Mouse (Mus musculus) urinary bladder, adult 2 months (tissue): ENCODE measurements around the gene Gucd1. TPM values are rescaled to one million over a fixed set of nuclear protein-coding genes. Genes with fewer than 3 reads are reported as not detected.
"Not testable (repeated sequence)": the region's sequence is repeated elsewhere in the genome, so short reads cannot be mapped to it uniquely, and the experiment has no call there.

Source experiments
- DNase-seq: peaks from one replicate; pipeline ENCODE4 v3.0.0; 2022; ENCODE audit warnings: low spot score
- polyA plus RNA-seq: library from polyadenylated mRNA; depleted of rRNA; stranded (reverse); fragments of >200 nt; gene quantifications from 2 replicates; pipeline ENCODE4 v1.2.3, GENCODE M21; 2012

Gene Gucd1
- polyA plus RNA-seq, 1 experiment, result 13.4 TPM

DNA sequence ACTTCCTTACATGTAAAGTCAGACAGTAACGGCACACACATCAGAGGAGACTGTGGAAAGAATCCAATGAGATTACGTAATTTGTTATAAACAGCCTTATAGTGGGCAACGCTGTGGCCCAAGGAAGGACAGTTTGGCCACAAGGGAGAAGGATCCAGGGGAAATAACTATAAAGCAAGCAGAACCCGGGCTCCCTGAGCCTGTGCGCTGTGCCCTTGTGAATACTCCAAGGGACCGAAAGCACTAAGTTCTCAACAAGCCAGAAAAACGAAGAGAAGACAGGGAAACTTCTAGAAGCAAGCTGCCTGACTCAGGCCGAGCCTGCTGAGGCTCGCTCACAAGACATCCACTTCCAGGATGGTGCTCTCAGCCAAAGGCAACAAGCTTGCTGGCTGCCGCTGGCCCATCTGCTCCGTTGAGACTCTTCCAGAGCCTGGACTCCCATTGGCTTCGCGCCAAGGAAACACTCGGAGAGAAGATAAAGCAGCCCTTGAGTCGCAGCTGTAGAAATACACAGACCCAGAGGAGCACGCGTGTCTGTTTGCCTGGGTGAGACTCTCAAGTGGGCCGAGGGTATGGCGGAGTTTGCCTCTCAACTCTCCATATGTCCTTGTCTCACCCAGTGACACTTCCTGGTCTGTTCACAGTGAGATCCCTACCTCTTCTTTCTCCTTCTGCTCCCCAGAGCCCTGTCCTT, 144.0 kb downstream of the Gucd1 start:
- DNase-seq, result not testable (repeated sequence)

DNA sequence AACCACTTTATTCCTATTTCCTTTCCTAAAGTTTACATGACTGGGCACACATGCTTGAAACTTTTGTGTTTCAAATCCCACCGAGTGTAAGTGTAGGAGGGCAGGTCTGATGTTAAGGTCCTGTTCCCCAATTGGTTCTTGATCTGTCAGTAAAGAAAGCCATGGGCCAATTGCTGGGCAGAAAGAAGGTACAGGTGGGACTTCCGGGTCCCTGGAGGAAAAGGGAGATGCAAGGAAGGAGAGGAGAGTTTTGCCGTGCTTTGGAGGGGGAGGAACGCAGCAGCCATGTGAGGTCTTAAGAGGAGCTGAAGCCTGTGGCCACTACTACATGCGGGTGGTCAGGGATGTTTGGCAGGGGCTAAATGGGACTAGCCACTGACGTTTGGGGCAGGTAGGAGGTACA, 152.5 kb downstream of the Gucd1 start:
- no peak for DNase-seq

DNA sequence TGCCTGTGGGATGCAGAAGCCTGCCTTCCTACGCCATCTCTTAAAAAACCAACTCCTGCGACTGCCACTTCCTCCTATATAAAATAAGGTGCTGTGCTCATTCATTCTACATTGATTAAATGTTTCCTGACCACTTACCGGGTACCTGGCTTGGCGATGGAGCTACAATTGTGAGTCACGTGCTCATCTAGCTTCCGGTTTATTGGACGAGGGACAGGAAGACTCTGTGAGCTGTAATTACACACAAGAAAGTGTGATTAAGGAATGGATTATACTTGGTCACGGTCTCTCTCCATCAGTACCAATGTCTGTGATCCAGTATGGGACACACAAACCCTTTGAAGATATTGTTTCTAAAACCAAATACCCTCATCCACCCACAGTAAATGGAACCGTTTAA, 153.0 kb downstream of the Gucd1 start:
- DNase-seq, result no peak

DNA sequence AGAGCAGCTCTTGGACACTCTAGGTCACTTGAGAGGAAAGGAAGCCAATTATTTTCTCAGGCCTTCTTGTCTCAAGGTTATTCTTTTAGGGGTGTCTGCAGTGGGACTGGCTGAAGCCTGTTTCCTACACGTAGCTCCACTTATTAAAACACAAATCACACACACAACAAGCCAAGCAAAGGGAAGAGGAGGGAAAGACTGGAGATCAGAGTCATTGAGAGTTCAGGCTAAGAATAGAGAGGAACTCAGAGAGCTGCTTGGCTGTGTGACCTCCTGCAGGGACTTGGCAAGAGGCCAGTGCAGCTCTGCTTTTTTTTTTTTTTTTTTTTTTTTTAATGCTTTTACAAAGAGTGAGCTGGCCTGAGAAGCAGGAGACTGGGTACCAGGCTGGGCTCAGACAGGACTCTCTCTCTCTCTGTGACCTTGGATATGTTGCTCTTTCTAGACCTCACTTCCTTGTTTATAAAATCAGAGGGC, 153.5 kb downstream of the Gucd1 start:
- DNase-seq, result not testable (repeated sequence)

DNA sequence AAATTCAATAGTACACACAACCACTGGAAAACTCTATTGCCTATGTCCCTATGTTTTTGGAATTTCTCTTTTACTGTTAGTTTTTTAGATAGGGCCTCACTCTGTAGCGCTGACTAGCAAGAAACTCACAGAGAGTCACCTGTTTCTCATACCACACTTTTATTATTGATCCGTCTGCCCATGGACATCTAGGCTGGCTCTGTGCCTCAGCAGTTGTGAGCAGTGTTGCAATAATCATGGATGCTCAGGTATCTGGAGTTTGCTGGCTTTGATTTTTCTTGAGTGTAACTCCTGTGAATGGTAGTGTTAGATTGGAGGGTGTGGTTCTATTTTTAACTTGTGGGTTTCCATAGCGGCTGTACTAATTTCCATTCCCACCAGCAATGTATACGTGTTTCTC, 162.4 kb downstream of the Gucd1 start:
- no peak for DNase-seq

DNA sequence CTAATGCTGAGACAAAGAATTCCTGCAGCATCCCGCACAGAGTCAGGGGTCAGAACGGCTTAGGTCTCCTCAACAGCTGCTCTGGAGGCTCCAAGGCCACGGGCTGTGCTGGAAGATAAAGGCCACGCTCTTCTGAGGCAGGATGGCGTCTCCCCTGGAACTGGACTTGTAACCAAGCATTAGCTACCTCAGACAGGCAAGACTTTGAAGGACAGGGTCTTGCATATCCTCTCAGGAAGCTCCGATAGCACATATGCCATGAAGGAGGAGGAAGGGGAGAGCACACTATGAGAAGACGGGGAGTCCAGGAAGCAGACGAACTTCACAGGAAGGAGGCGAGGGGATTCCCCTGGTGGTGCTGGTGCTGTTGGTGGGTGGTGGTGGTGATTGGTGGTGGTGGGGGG, 163.9 kb downstream of the Gucd1 start:
- not testable (repeated sequence) for DNase-seq

DNA sequence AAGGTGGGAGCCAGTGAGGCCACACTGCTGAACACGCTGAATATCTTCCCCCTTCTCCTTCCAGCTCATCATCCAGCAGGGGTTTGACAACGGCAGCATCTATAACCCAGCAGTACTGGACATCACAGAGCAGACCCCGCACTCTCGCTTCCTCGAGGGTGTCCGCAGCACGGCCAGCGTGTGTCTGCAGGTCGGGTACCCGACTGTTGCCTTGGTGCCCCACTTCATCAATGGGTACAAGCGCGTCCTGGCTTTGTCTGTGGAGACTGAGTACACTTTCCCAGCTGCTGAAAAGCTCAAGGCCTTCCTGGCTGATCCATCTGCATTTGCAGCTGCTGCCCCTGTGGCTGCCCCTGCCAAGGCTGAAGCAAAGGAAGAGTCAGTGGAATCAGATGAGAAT, 165.2 kb downstream of the Gucd1 start:
- DNase-seq, result no peak

DNA sequence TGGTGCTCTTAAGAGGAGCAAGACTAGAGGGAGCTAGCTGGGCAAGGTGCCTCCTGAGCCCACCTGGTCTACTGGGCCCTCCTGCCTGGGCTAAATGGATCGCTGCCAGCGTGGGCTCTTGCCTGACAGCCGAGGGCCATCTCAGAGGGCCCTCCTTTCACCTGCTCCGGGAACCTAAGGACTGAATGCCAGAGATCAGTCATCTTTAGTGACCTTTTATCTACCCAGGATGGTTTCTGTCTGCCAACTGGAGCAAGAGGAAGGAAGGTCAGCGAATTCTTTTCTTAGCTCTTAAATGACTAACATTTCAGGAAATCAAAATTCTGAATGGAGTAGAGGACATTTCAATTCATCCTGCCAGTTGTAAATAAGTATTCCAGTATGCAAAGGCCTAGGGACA, 167.2 kb downstream of the Gucd1 start:
- DNase-seq, result no peak

DNA sequence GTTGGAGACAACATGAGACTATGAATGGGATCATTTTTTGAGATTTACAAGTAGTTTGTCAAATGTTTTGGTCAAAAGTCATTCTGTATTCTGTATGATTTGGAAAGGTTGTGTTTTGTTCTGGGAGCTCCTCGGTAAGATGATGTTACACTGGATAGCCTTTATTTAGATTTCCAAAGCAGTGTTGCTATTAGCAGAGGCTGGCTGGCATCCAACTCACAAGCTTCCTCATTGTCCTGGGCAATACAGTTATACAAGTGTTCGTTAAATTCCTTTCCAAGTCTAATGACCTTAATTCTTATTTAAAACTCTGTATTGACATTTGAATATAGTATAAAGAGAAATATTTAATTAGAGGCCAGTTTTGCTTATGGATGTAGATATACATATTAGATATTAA, 172.5 kb downstream of the Gucd1 start:
- no peak for DNase-seq

DNA sequence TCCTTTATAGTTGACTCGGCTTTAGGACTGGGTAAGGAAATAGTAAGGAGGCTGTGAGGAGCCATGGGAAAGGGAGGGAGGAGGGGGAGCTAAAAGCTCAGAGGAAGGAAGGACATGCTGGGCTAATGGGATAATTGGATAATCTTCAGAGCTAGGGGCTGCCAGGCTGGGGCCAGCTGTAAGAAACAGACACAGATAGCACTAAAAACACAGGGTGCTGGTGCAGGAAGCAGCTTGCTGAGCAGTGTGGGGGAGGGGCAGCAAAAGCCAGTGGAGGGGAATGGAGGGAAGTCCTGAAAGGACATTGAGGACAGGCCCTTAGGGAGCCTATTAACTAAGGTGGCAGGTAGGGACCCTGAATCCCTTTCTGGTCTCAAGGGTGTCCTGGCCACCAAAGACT, 173.2 kb downstream of the Gucd1 start:
- DNase-seq, result not testable (repeated sequence)

DNA sequence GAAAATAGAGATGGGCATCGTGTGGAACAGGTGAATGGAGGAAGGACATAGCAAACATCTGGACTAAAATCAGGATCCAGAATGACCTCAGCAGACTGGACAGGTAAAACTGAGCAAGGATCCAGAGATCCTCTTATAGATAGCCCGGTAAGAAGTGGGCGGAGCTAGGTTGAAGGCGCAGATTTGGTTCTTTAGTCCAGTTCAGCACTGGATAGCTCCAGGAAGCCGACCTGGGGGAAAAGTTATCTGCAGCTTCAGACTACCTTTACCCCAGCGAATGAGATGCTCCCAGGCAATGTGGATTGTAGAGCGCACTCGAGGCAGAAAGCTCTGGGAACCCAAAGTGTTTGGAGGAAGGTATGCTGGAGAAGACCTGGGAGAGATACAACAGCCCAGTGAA, 175.8 kb downstream of the Gucd1 start:
- no peak for DNase-seq

DNA sequence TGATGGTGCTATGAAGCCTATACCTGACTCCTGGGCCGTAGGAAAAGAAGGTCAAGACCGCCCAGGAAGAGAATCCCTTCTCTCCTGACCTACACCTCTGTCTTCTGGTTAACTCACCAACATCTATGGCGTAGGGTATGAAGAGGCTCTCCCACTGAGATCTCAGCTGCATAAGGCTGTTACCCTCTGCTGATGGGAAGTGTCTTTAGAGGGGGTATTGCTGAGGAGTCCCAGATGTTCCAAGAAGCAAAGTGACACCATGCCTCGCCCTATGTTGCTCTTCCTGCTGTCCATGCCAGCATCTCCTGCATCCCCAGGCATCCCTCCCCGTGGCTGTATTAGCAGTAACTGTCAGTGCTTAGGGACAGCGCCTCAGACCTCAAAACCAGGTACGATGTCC, 178.4 kb downstream of the Gucd1 start:
- no peak for DNase-seq

DNA sequence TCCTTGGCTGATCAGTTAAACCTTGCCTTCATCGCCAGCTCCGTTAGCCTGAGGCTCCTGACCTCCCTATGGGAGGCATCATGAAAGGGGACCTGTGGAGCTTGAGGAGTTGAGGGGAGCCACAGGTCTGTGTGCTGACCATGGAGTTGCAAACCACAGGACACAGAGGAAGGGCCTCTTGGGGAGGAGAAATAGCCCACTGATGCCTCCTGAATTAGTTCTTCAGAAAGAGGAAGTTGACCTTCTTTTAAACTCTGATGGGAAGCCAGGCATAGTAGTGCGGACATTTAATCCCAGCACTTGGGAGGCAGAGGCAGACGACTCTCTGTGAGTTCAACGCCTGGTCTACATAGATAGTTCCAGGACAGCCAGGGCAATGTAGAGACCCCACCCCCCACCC, 178.9 kb downstream of the Gucd1 start:
- no peak for DNase-seq

DNA sequence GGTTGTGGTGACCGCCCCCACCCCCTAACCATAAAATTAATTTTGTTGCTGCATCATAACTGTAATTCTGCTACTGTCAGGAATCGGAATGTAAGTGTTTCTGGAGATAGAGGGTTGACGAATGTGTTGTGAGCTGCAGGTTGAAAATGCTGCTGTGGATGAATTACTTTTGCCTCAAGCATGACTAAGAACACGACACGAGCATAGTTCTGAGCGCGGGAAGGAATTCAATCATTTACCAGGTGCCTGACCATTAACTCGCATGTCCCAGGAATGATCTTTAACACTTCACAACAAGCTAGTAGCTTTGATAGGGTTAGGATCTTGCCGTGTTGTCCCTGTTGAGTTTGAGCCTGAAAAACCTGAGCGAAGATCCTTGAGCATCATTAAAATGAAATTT, 180.5 kb downstream of the Gucd1 start:
- no peak for DNase-seq

DNA sequence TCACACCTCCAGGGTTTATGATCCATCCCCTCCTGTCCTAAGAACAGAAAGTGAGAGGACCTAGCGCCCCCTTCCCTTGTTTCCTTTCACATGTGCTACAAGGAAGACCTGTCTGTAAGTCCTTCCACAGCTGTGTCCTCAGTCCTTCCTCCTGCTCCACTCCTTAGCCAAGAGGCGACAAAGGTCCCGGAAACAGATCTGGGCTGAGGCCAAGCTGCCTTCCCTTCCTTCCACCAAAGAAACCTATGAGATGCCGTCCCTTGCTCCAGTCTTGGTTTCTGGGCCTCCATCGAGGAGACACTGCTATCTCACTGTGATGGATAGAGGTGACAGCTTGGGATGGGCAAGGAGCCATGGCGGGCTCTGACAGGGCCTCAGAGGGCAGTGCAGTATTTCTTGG, 182.7 kb downstream of the Gucd1 start:
- DNase-seq, result no peak

DNA sequence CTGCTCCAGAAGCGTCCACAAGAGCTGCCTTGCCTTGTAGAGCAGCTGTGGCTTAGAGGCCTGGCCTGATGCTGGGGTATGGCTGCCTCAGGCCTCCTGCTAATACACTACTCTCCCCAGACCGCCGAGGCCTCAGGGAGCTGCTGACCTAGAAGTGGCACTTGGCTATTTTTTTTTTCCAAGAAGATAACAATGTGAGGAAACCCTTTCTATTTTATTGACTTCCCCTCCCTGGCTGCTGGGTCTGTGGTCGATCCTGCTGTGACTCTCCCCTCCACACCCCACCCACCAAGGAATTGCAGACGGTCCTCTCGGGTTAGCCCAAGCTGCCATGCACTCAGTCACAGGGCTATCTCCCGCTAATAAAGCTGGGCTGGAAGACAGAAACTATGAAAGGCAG, 183.6 kb downstream of the Gucd1 start:
- no peak for DNase-seq

DNA sequence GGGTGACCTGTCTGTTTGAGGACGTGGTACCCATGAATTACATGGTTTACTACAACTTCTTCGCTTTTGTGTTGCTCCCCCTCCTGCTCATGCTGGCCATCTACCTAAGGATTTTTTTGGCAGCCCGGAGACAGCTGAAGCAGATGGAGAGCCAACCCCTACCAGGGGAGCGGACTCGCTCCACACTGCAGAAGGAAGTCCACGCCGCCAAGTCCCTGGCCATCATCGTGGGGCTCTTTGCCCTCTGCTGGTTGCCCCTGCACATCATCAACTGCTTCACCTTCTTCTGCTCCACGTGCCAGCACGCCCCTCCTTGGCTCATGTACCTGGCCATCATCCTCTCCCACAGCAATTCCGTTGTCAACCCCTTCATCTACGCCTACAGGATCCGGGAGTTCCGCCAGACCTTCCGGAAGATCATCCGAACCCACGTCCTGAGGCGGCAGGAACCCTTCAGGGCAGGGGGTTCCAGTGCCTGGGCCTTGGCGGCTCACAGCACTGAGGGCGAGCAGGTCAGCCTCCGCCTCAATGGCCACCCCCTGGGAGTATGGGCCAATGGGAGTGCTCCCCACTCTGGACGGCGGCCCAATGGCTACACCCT, 184.5 kb downstream of the Gucd1 start:
- no peak for DNase-seq

DNA sequence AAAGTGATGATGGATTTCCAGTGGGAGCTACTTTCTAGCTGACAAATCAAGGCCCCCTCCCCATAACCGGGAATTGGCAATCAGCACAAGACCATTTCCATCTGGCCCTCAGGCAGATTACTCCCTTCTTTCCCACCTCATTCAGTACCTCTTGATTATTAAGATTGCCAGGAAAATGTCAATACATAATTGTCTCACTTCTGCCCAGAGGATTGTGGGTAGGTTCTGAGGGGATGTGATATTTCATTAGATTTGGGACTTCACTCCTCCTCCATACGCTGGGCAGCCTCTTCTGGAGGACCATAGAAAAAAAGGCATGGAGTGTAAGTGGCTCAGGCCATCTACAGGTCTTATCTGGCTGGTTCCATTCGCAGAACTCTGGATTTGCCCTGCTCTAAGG, 185.5 kb downstream of the Gucd1 start:
- no peak for DNase-seq

DNA sequence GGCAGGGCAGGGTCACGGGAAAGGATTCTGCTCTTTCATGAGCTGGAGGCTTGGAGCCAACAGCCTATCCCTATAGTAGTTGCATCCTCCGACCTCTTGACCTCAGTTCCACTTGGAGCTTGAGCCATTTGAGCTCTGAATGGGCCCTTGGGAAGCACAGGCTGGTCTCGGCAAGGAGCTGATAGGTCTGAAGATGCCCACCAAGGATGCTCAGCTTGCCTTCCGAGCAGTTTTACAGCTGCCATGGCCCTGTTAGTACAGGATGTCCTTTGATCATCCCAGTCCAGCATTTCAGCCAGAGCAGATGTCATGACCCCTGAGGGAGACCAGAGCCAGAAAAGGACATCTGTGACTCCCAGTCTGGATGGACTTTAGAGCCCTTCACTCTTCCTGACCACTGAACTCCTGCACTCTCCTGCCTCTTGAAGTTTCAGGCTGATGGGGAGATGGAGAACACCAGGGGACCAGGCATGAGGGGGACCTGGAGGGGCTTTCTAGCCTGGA, 189.5 kb downstream of the Gucd1 start:
- no peak for DNase-seq

DNA sequence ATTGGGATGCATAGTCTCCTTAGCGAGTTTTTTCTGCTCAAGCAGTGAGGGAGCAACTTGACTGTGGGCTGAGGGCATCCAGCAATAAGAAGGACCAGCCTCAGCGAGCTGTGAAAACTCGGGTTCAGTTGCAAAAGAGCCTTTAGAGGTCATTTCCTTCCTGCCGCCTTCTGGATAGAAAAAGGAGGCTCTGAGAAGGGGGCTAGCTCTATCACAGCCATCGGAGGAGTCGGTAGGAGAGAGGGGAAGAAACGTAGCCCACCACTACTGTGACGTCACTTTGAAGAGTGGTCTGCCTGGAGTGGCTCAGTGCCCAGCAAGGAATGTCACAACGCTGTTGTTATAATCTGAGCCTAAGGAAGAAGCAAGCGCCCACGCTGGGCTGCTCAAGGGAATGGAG, 190.7 kb downstream of the Gucd1 start:
- DNase-seq, result no peak

DNA sequence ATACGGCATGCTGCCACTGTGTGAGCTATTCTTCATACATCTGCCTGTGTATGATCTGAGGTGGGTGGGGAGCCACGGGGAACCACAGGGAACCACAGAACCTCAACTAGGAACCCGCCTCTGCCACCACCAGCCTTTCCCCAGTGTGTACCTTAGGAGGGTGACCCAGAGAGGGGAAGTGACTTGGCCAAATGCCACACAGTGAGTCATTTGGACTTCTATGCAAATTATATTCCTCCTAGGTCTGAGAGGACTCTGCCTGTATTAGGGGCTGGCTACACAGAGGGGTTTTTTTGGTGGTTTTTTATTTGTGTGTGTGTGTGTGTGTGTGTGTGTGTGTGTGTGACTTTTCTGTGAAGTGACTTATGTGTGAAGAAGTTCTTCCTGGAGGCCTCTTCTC, 191.2 kb downstream of the Gucd1 start:
- DNase-seq, result no peak

DNA sequence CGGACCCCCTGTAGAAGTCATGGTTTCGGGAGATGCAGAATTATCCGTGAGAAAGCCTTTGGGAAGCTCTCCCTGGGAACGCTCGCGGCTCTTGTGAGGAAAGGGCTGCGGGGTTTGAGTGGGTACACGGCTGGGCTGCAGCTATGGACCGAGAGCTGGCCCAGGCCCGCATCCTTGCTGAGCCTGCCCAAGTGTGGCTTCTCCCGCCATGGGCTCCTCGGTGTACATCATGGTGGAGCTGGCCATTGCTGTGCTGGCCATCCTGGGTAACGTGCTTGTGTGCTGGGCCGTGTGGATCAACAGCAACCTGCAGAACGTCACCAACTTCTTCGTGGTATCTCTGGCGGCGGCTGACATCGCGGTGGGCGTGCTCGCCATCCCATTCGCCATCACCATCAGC, 192.0 kb downstream of the Gucd1 start:
- no peak for DNase-seq

DNA sequence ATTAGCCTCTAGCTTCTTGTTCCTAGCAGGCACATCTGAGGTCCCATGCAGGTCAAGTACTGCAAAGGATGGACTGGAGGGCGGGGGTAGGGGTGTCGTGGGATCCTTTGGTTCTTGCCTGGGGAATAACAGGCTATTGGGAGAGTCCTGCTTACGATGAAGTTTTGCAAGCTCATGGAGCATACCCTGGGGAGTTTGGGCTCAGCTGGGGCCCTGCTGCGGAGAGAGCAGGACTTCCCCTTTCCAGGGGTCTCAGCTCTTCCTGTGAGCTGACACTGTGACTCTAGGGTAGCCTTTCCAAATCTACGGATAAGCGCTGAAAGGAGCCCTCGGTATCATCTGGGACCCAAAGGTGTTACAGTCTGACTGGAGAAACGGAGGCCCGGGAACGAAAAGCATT, 193.4 kb downstream of the Gucd1 start:
- DNase-seq, result no peak

DNA sequence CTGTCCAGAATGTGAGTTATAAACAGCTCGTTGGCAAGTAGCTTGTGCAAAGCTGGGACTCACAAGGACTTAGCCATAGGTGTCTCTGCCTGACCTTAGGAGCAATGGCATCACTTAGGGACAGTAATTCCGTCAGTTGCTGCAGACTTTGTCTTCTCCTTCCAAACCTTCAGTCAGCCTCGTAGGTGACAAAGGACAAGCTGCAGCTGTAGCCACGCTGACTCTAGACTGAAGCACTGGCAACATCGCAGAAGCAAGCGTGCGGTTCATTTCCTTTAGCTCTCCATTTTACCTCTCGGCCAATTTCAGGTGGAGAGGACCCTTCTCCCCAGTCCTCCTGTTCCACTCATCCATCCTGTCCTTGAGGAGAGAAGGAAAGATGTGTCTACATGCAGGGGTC, 193.8 kb downstream of the Gucd1 start:
- DNase-seq, result no peak
